Mouse (Mus musculus) forebrain, embryonic 12.5 days (tissue): Measurements from ENCODE around the gene Obp1b. TPM values are rescaled to one million over a fixed set of nuclear protein-coding genes. Genes with fewer than 3 reads are reported as not detected.
"Not testable (repeated sequence)": the region's sequence is repeated elsewhere in the genome, so short reads cannot be mapped to it uniquely, and the experiment has no call there.

ENCODE experiments used
- ATAC-seq: fragments of 200-750 bp; cut with Nextera tagmentation; 2 replicates; pipeline ENCODE4 v1.8.0; 2017; ENCODE audit warnings: moderate TSS enrichment; ENCODE audit not compliant: low FRiP score
- H3K27ac ChIP-seq: fragments of 300-500 bp; sonication (generic); 2 replicates; pipeline ENCODE4 v1.5.1; 2016; ENCODE audit warnings: mild to moderate bottlenecking
- H3K27me3 ChIP-seq: fragments of 300-500 bp; sonication (generic); 2 replicates; pipeline ENCODE4 v1.6.1; 2016; ENCODE audit warnings: mild to moderate bottlenecking
- H3K36me3 ChIP-seq: fragments of 300-500 bp; sonication (generic); replicated peaks from 2 replicates; pipeline ENCODE4 v1.6.1; 2016; ENCODE audit warnings: mild to moderate bottlenecking
- H3K4me1 ChIP-seq: fragments of 300-500 bp; sonication (generic); 2 replicates; pipeline ENCODE4 v1.6.1; 2016
- H3K4me2 ChIP-seq: fragments of 300-500 bp; sonication (generic); 2 replicates; pipeline ENCODE4 v1.6.1; 2016; ENCODE audit warnings: mild to moderate bottlenecking, moderate library complexity
- H3K4me3 ChIP-seq: fragments of 300-500 bp; sonication (generic); replicated peaks from 2 replicates; pipeline ENCODE4 v1.5.1; 2016; ENCODE audit warnings: mild to moderate bottlenecking
- H3K9ac ChIP-seq: fragments of 300-500 bp; sonication (generic); 2 replicates; pipeline ENCODE4 v1.6.1; 2016; ENCODE audit warnings: mild to moderate bottlenecking
- H3K9me3 ChIP-seq: fragments of 300-500 bp; sonication (generic); 2 replicates; pipeline ENCODE4 v1.6.1; 2016
- WGBS: fragments of 180-500 bp; shearing (Covaris S2); methylation state at CpG from one replicate; pipeline ENCODE4 v1.1.7; 2016; 5-methylcytosine and 5-hydroxymethylcytosine counted together
- polyA plus RNA-seq: library from polyadenylated mRNA; unstranded; fragments of >200 nt; fragmentation: Nextera tagmentation; extraction: Ambion mirVana; gene quantifications from 2 replicates; pipeline ENCODE4 v1.2.1, GENCODE M21; 2016

Obp1b gene
- not detected in 2 replicates for polyA plus RNA-seq

- not testable (repeated sequence) for ATAC-seq, H3K27me3 ChIP-seq, H3K4me3 ChIP-seq, H3K27ac ChIP-seq, H3K4me2 ChIP-seq, H3K36me3 ChIP-seq, H3K4me1 ChIP-seq, H3K9ac ChIP-seq, H3K9me3 ChIP-seq
- WGBS: no CpG with 5 or more reads among the region's 3 CpGs
Observed at GRCm38 (mm10) chrX:78186477-78186876, at the start of gene Obp1b. Obp1b (plus strand) TSS chrX:78186777.

GRCm38 (mm10) chrX:78202220-78202619, 15.6 kb downstream of the Obp1b start:
- not testable (repeated sequence) for H3K27ac ChIP-seq, H3K4me3 ChIP-seq, H3K4me1 ChIP-seq, ATAC-seq, H3K4me2 ChIP-seq, H3K9me3 ChIP-seq, H3K9ac ChIP-seq, H3K36me3 ChIP-seq, H3K27me3 ChIP-seq
- 55% methylated on average over 1 of the region's 1 CpGs for WGBS

- WGBS: 89% methylated on average over 5 of the region's 5 CpGs
Observed at GRCm38 (mm10) chrX:78202829-78203228, 16.3 kb downstream of the Obp1b start.

More at GRCm38 (mm10) chrX:78202829-78203228, 16.3 kb downstream of the Obp1b start:
- H3K9me3 ChIP-seq: no peaks in the 10 kb centered on the region
- H3K27me3 ChIP-seq: no peaks in the 10 kb centered on the region
- ATAC-seq: no peak
- H3K27ac ChIP-seq: no peak overlapping the region
- H3K4me2 ChIP-seq: no peak overlapping the region
- no peak overlapping the region for H3K4me3 ChIP-seq
- no peak overlapping the region for H3K9ac ChIP-seq
- H3K36me3 ChIP-seq: no peaks in the 10 kb centered on the region
- H3K4me1 ChIP-seq: no peaks in the 10 kb centered on the region

Other genes starting within 250 kb of the Obp1b start
- not detected in 2 replicates for gene Obp1a, start 95.4 kb upstream of the Obp1b start, polyA plus RNA-seq
- not detected in 2 replicates for gene Gm5938, start 61.3 kb upstream of the Obp1b start, polyA plus RNA-seq
- not detected in 2 replicates for gene Gm14743, start 59.1 kb downstream of the Obp1b start, polyA plus RNA-seq
- gene 4930480E11Rik, start 182.9 kb downstream of the Obp1b start, polyA plus RNA-seq: not detected in 2 replicates